13 mouse cellular contexts compared by ENCODE assay signal in the genomic region with DNA sequence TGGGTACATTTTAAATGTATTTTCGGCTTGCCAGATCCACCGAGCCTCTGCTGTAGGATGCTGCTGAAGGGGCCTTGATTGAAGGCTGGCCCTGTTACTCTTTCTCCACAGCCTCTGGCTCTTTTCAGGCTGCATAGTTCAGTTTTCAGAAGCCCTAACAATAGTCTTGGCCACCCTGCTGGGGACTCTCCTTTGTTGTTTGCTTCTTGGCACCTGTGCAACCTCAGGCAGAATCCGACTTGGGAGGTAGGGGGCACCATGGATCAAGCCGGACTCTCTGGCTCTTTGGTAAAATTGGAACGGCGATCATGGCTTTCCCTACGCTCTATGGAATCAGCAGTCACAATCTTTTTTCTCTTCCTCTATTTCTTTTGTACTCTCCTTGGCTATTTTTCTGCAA. TPM values are rescaled to one million over a fixed set of nuclear protein-coding genes. Genes with fewer than 3 reads are reported as not detected.
DNase-seq lines count a peak whose midpoint lies in the region; ATAC-seq and TF ChIP-seq lines count a peak whose summit lies in the region.
"Had no signal": no experiment of that assay in that cellular context is flagged by ENCODE, and none has a peak within 500 bp of the region (broad histone marks: within the 10 kb centered on the region; RNA-seq: fewer than 3 reads in every experiment).

No protein-coding gene starts in this region.

- H3K27me3 ChIP-seq in hindbrain, embryonic 14.5 days (ENCODE audit: control insufficient read depth, insufficient read depth, low read length): no peaks in the 10 kb centered on the region
- no peaks in the 10 kb centered on the region for H3K27me3 ChIP-seq in hindbrain, embryonic 11.5 days (ENCODE audit: control insufficient read depth, insufficient read depth, low read length)
- H3K27me3 ChIP-seq in intestine, embryonic 16.5 days (replicated peaks; ENCODE audit: control insufficient read depth, insufficient read depth, low read length): no peaks in the 10 kb centered on the region
- no peaks in the 10 kb centered on the region for H3K27me3 ChIP-seq in liver, postnatal 0 days (ENCODE audit: insufficient read depth, low read length)
- H3K27me3 ChIP-seq: neural tube, embryonic 12.5 days had no signal

- H3K4me1 ChIP-seq in hindbrain, embryonic 14.5 days (replicated peaks; ENCODE audit: control insufficient read depth, insufficient read depth, low read length): no peaks in the 10 kb centered on the region
- no peaks in the 10 kb centered on the region for H3K4me1 ChIP-seq in hindbrain, embryonic 11.5 days (replicated peaks; ENCODE audit: control insufficient read depth, insufficient read depth, low read length)
- H3K4me1 ChIP-seq in intestine, embryonic 16.5 days (ENCODE audit: control insufficient read depth, insufficient read depth, low read length): no peaks in the 10 kb centered on the region; the same call in 1 of the 2 replicates
- H3K4me1 ChIP-seq in liver, postnatal 0 days (ENCODE audit: insufficient read depth): no peaks in the 10 kb centered on the region
- H3K4me1 ChIP-seq: neural tube, embryonic 12.5 days had no signal

- no peaks in the 10 kb centered on the region for H3K9me3 ChIP-seq in hindbrain, embryonic 14.5 days (ENCODE audit: control insufficient read depth, low read length)
- H3K9me3 ChIP-seq in hindbrain, embryonic 11.5 days (ENCODE audit: control insufficient read depth, low read length): no peaks in the 10 kb centered on the region
- no peaks in the 10 kb centered on the region for H3K9me3 ChIP-seq in intestine, embryonic 16.5 days (ENCODE audit: control insufficient read depth, low read length)
- H3K9me3 ChIP-seq in liver, postnatal 0 days (ENCODE audit: low read length): no peaks in the 10 kb centered on the region
- H3K9me3 ChIP-seq: neural tube, embryonic 12.5 days had no signal

- no peak overlapping the region for H3K9ac ChIP-seq in hindbrain, embryonic 14.5 days
- H3K9ac ChIP-seq in hindbrain, embryonic 11.5 days (ENCODE audit: low read depth, low read length): no peak overlapping the region
- no peak overlapping the region for H3K9ac ChIP-seq in intestine, embryonic 16.5 days (ENCODE audit: low read depth, low read length)
- H3K9ac ChIP-seq in liver, postnatal 0 days (replicated peaks): no peak overlapping the region
- H3K9ac ChIP-seq: neural tube, embryonic 12.5 days had no signal

- H3K4me2 ChIP-seq in hindbrain, embryonic 14.5 days (replicated peaks): no peak overlapping the region
- no peak overlapping the region for H3K4me2 ChIP-seq in hindbrain, embryonic 11.5 days (replicated peaks; ENCODE audit: low read depth, low read length)
- H3K4me2 ChIP-seq in intestine, embryonic 16.5 days (ENCODE audit: low read depth, low read length): no peak overlapping the region
- H3K4me2 ChIP-seq in liver, postnatal 0 days (ENCODE audit: low read depth, low read length): no peak overlapping the region
- H3K4me2 ChIP-seq: neural tube, embryonic 12.5 days had no signal

- H3K36me3 ChIP-seq in hindbrain, embryonic 14.5 days (replicated peaks; ENCODE audit: control insufficient read depth, insufficient read depth): no peaks in the 10 kb centered on the region
- no peaks in the 10 kb centered on the region for H3K36me3 ChIP-seq in hindbrain, embryonic 11.5 days (ENCODE audit: control insufficient read depth, insufficient read depth, low read length)
- H3K36me3 ChIP-seq in intestine, embryonic 16.5 days (ENCODE audit: control insufficient read depth, insufficient read depth, low read length): peaks cover 6% of the 10 kb centered on the region; the same call in 1 of the 2 replicates
- H3K36me3 ChIP-seq in liver, postnatal 0 days (replicated peaks; ENCODE audit: insufficient read depth, low read length): no peaks in the 10 kb centered on the region
- H3K36me3 ChIP-seq: neural tube, embryonic 12.5 days had no signal

- H3K27ac ChIP-seq in hindbrain, embryonic 14.5 days: no peak overlapping the region
- no peak overlapping the region for H3K27ac ChIP-seq in hindbrain, embryonic 11.5 days (ENCODE audit: low read depth, low read length)
- H3K27ac ChIP-seq in intestine, embryonic 16.5 days (ENCODE audit: low read length): 0 out of 2 replicates have a peak overlapping the region, but pooled peaks have one; percentile 10
- H3K27ac ChIP-seq in liver, postnatal 0 days (ENCODE audit: low read depth): no peak overlapping the region
- H3K27ac ChIP-seq: neural tube, embryonic 12.5 days had no signal

- 38% methylated on average over 7 of the region's 7 CpGs for WGBS in hindbrain, embryonic 14.5 days
- WGBS in hindbrain, embryonic 11.5 days: 61% methylated on average over 7 of the region's 7 CpGs
- 80% methylated on average over 7 of the region's 7 CpGs for WGBS in intestine, embryonic 16.5 days
- 81% methylated on average over 7 of the region's 7 CpGs for WGBS in liver, postnatal 0 days (ENCODE audit: insufficient replicate concordance)

- intact Hi-C loops in left cerebral cortex, postnatal 4 days (cut with DNase I): no loop called here

- H3K4me3 ChIP-seq in hindbrain, embryonic 14.5 days (replicated peaks; ENCODE audit: low read length): no peak overlapping the region
- H3K4me3 ChIP-seq in hindbrain, embryonic 11.5 days (ENCODE audit: low read depth, low read length): no peak overlapping the region
- no peak overlapping the region for H3K4me3 ChIP-seq in intestine, embryonic 16.5 days (ENCODE audit: low read length)
- H3K4me3 ChIP-seq in liver, postnatal 0 days (ENCODE audit: low read depth, low read length): no peak overlapping the region
- H3K4me3 ChIP-seq: neural tube, embryonic 12.5 days had no signal

- TF ChIP-seq EP300 in liver, postnatal 0 days (IDR thresholded peaks at IDR 0.05; ENCODE audit: low read depth): no peak

- no peak for DNase-seq in hindbrain, embryonic 14.5 days (ENCODE audit: low spot score)
- no peak for DNase-seq in hindbrain, embryonic 11.5 days (ENCODE audit: low spot score)
- peak; percentile 34 for DNase-seq in left cerebral cortex, postnatal 4 days
- no peak for DNase-seq in left cerebral cortex, adult 18-20 months (ENCODE audit: low spot score in 2 of 2)
- peak; percentile 51 for DNase-seq in R1 (ENCODE audit: low read depth, low spot score)
- DNase-seq in liver, postnatal 0 days: no peak
- DNase-seq: cerebellum, adult 11-12 months; embryo, embryonic 11 days had no signal

- TF ChIP-seq CTCF in liver, postnatal 0 days (IDR thresholded peaks at IDR 0.05; ENCODE audit: low read depth): no peak

- 0 out of 2 replicates have a peak, but pooled peaks have one; percentile 16 for ATAC-seq in hindbrain, embryonic 14.5 days (ENCODE audit: low FRiP score)
- ATAC-seq in hindbrain, embryonic 11.5 days (ENCODE audit: low FRiP score): no peak
- no peak for ATAC-seq in intestine, embryonic 16.5 days
- no peak for ATAC-seq in liver, postnatal 0 days

RNA-seq across cellular contexts. Expression of a gene that starts 13.3 kb away (rescaled TPM):
- polyA plus RNA-seq in hindbrain, embryonic 14.5 days (2014; fragmentation: Nextera tagmentation; extraction: Ambion mirVana): 0.27 TPM in 1 of 2 replicates, not detected in the other
- not detected in 2 replicates for polyA plus RNA-seq in hindbrain, embryonic 11.5 days (2014; fragmentation: Nextera tagmentation; extraction: Ambion mirVana)
- not detected for total RNA-seq in left cerebral cortex, postnatal 4 days (2021)
- total RNA-seq in left cerebral cortex, adult 18-20 months (2021): not detected
- polyA plus RNA-seq in intestine, embryonic 16.5 days (2015; fragmentation: Nextera tagmentation; extraction: Ambion mirVana): 4.2 and 5.1 TPM in 2 replicates
- polyA plus RNA-seq in liver, postnatal 0 days (2015; fragmentation: Nextera tagmentation; extraction: Ambion mirVana): 0.95 and 1.9 TPM in 2 replicates
- total RNA-seq: gastrocnemius, adult 18-20 months; heart, adult 18-20 months had no signal
- polyA plus RNA-seq: heart, postnatal 0 days; neural tube, embryonic 12.5 days had no signal

Comparison
In these comparisons a context has a peak if more than half of its experiments do, and no peak if none do; other contexts are left out.
1. DNase-seq: peak in left cerebral cortex, postnatal 4 days (single experiment) and R1 (single experiment); none in hindbrain, embryonic 14.5 days (single experiment), hindbrain, embryonic 11.5 days (single experiment), left cerebral cortex, adult 18-20 months (0 of 2) and liver, postnatal 0 days (single experiment).